ENCODE assay signal across 16 mouse cellular contexts in genomic region chr5:124005151-124005500, GRCm38 (mm10). TPM values are rescaled to one million over a fixed set of nuclear protein-coding genes. Genes with fewer than 3 reads are reported as not detected.
DNase-seq lines count a peak whose midpoint lies in the region; ATAC-seq and TF ChIP-seq lines count a peak whose summit lies in the region.
"Had no signal": no experiment of that assay in that cellular context is flagged by ENCODE, and none has a peak within 500 bp of the region (broad histone marks: within the 10 kb centered on the region; RNA-seq: fewer than 3 reads in every experiment).

No protein-coding gene starts in this region.

- no peak overlapping the region for H3K4me3 ChIP-seq in forebrain, embryonic 15.5 days
- H3K4me3 ChIP-seq in forebrain, embryonic 11.5 days (ENCODE audit: low read depth, low read length), result no peak overlapping the region
- no peak overlapping the region for H3K4me3 ChIP-seq in layer of hippocampus, adult 2 months
- H3K4me3 ChIP-seq in neural tube, embryonic 13.5 days, result no peak overlapping the region
- H3K4me3 ChIP-seq in stomach, postnatal 0 days (ENCODE audit: low read depth, low read length), result no peak overlapping the region
- H3K4me3 ChIP-seq: embryonic facial prominence, embryonic 12.5 days had no signal

- H3K9me3 ChIP-seq in forebrain, embryonic 15.5 days, result no peaks in the 10 kb centered on the region
- no peaks in the 10 kb centered on the region for H3K9me3 ChIP-seq in forebrain, embryonic 11.5 days (ENCODE audit: control insufficient read depth, low read length)
- no peaks in the 10 kb centered on the region for H3K9me3 ChIP-seq in neural tube, embryonic 13.5 days
- no peaks in the 10 kb centered on the region for H3K9me3 ChIP-seq in stomach, postnatal 0 days (ENCODE audit: control insufficient read depth, low read length)
- H3K9me3 ChIP-seq: embryonic facial prominence, embryonic 12.5 days had no signal

- 79% methylated on average over 15 of the region's 15 CpGs for WGBS in forebrain, embryonic 15.5 days
- WGBS in forebrain, embryonic 11.5 days, result 96% methylated on average over 15 of the region's 15 CpGs
- 88% methylated on average over 15 of the region's 15 CpGs for WGBS in neural tube, embryonic 13.5 days
- WGBS in stomach, postnatal 0 days, result 84% methylated on average over 15 of the region's 15 CpGs

- no peaks in the 10 kb centered on the region for H3K27me3 ChIP-seq in forebrain, embryonic 15.5 days
- no peaks in the 10 kb centered on the region for H3K27me3 ChIP-seq in forebrain, embryonic 11.5 days (ENCODE audit: control insufficient read depth, insufficient read depth, low read length)
- H3K27me3 ChIP-seq in neural tube, embryonic 13.5 days, result no peaks in the 10 kb centered on the region
- H3K27me3 ChIP-seq in stomach, postnatal 0 days (ENCODE audit: control insufficient read depth, insufficient read depth, low read length), result no peaks in the 10 kb centered on the region
- H3K27me3 ChIP-seq: embryonic facial prominence, embryonic 12.5 days had no signal

- peak overlapping the region; percentile 53 for H3K27ac ChIP-seq in forebrain, embryonic 15.5 days (replicated peaks)
- no peak overlapping the region for H3K27ac ChIP-seq in forebrain, embryonic 11.5 days (ENCODE audit: low read depth, low read length)
- H3K27ac ChIP-seq in layer of hippocampus, adult 2 months, result peak overlapping the region; percentile 65
- peak overlapping the region; percentile 52; the same call in 1 of the 2 replicates for H3K27ac ChIP-seq in neural tube, embryonic 13.5 days (replicated peaks)
- peak overlapping the region; percentile 45; the same call in 1 of the 2 replicates for H3K27ac ChIP-seq in stomach, postnatal 0 days (replicated peaks)
- H3K27ac ChIP-seq: embryonic facial prominence, embryonic 12.5 days had no signal

- H3K9ac ChIP-seq in forebrain, embryonic 15.5 days (replicated peaks), result no peak overlapping the region
- no peak overlapping the region for H3K9ac ChIP-seq in forebrain, embryonic 11.5 days (ENCODE audit: low read length)
- H3K9ac ChIP-seq in neural tube, embryonic 13.5 days, result no peak overlapping the region
- H3K9ac ChIP-seq in stomach, postnatal 0 days (ENCODE audit: low read length), result no peak overlapping the region
- H3K9ac ChIP-seq: embryonic facial prominence, embryonic 12.5 days had no signal

- no peak overlapping the region for H3K4me2 ChIP-seq in forebrain, embryonic 15.5 days (replicated peaks)
- H3K4me2 ChIP-seq in forebrain, embryonic 11.5 days (ENCODE audit: low read depth, low read length, severe bottlenecking), result no peak overlapping the region
- no peak overlapping the region for H3K4me2 ChIP-seq in neural tube, embryonic 13.5 days
- H3K4me2 ChIP-seq in stomach, postnatal 0 days (replicated peaks; ENCODE audit: low read depth), result no peak overlapping the region
- H3K4me2 ChIP-seq: embryonic facial prominence, embryonic 12.5 days; heart, embryonic 11.5 days had no signal

- no peak for DNase-seq in forebrain, embryonic 11.5 days (ENCODE audit: low spot score)
- DNase-seq in layer of hippocampus, adult 2 months (ENCODE audit: low spot score in 2 of 2), result no peak
- DNase-seq in layer of hippocampus, postnatal 10 days (ENCODE audit: low spot score in 2 of 2), result no peak
- DNase-seq in neural tube, embryonic 10.5 days (ENCODE audit: extremely low spot score, low spot score), result no peak
- DNase-seq in stomach, postnatal 0 days (ENCODE audit: low spot score), result no peak
- DNase-seq in right cerebral cortex, postnatal 4 days, result no peak
- DNase-seq: heart, postnatal 14 days; layer of hippocampus, postnatal 36 days; lung, adult 2 months; lung, postnatal 36 days; retina, postnatal 1 day; spleen, adult 18-20 months had no signal

- no peak for ATAC-seq in forebrain, embryonic 15.5 days (replicated peaks)
- ATAC-seq in forebrain, embryonic 11.5 days (replicated peaks; ENCODE audit: low FRiP score), result no peak
- no peak for ATAC-seq in neural tube, embryonic 13.5 days (ENCODE audit: low read depth)
- no peak for ATAC-seq in stomach, postnatal 0 days (ENCODE audit: low FRiP score, low TSS enrichment)

- no peak for TF ChIP-seq EP300 in stomach, postnatal 0 days (optimal IDR thresholded peaks at IDR 0.05)

- peaks cover 25% of the 10 kb centered on the region for H3K4me1 ChIP-seq in forebrain, embryonic 15.5 days
- H3K4me1 ChIP-seq in forebrain, embryonic 11.5 days (replicated peaks; ENCODE audit: control insufficient read depth, insufficient read depth, low read length), result no peaks in the 10 kb centered on the region
- H3K4me1 ChIP-seq in neural tube, embryonic 13.5 days (replicated peaks), result peaks cover 26% of the 10 kb centered on the region
- H3K4me1 ChIP-seq in stomach, postnatal 0 days (replicated peaks; ENCODE audit: control insufficient read depth, insufficient read depth), result 0 out of 2 replicates have a peak, but pooled peaks cover 2% of the 10 kb centered on the region
- H3K4me1 ChIP-seq: embryonic facial prominence, embryonic 12.5 days had no signal

- no peak for TF ChIP-seq CTCF in layer of hippocampus, adult 2 months (conservative IDR thresholded peaks at IDR 0.05)
- TF ChIP-seq CTCF in stomach, postnatal 0 days (IDR thresholded peaks at IDR 0.05; ENCODE audit: low read depth), result no peak

- H3K36me3 ChIP-seq in forebrain, embryonic 15.5 days, result peaks cover 68% of the 10 kb centered on the region
- peaks cover 14% of the 10 kb centered on the region; the same call in 1 of the 2 replicates for H3K36me3 ChIP-seq in forebrain, embryonic 11.5 days (ENCODE audit: control insufficient read depth, insufficient read depth, low read length)
- peaks cover 73% of the 10 kb centered on the region for H3K36me3 ChIP-seq in neural tube, embryonic 13.5 days
- peaks cover 33% of the 10 kb centered on the region for H3K36me3 ChIP-seq in stomach, postnatal 0 days (ENCODE audit: control insufficient read depth, insufficient read depth, low read length)

RNA-seq across cellular contexts. Expression of gene Vps37b, which starts 26.9 kb away (rescaled TPM):
- polyA plus RNA-seq in forebrain, embryonic 15.5 days (2015; fragmentation: Nextera tagmentation; extraction: Ambion mirVana), result 106 and 109 TPM in 2 replicates
- polyA plus RNA-seq in forebrain, embryonic 11.5 days (2014; fragmentation: Nextera tagmentation; extraction: Ambion mirVana), result 60.2 and 61.4 TPM in 2 replicates
- 10 to 100 TPM; 36.8 to 42.2 TPM for total RNA-seq in layer of hippocampus, adult 2 months (2021)
- 10 to 100 TPM; 38.4 to 41.6 TPM for total RNA-seq in layer of hippocampus, postnatal 10 days (2021)
- 77.5 and 78.5 TPM in 2 replicates for polyA plus RNA-seq in neural tube, embryonic 13.5 days (2015; fragmentation: Nextera tagmentation; extraction: Ambion mirVana)
- 31.0 and 35.8 TPM in 2 replicates for polyA plus RNA-seq in stomach, postnatal 0 days (2015; fragmentation: Nextera tagmentation; extraction: Ambion mirVana)

RNA-seq across cellular contexts. Expression of gene Hip1r, which starts 31.7 kb away (rescaled TPM):
- 26.9 and 27.5 TPM in 2 replicates for polyA plus RNA-seq in forebrain, embryonic 15.5 days (2015; fragmentation: Nextera tagmentation; extraction: Ambion mirVana)
- polyA plus RNA-seq in forebrain, embryonic 11.5 days (2014; fragmentation: Nextera tagmentation; extraction: Ambion mirVana), result 7.3 and 8.6 TPM in 2 replicates
- 10 to 100 TPM; 42.8 to 43.8 TPM for total RNA-seq in layer of hippocampus, adult 2 months (2021)
- total RNA-seq in layer of hippocampus, postnatal 10 days (2021), result 10 to 100 TPM; 63.7 to 70.1 TPM
- 17.1 and 22.3 TPM in 2 replicates for polyA plus RNA-seq in neural tube, embryonic 13.5 days (2015; fragmentation: Nextera tagmentation; extraction: Ambion mirVana)
- polyA plus RNA-seq in stomach, postnatal 0 days (2015; fragmentation: Nextera tagmentation; extraction: Ambion mirVana), result 31.2 and 32.2 TPM in 2 replicates
